Mouse (Mus musculus) urinary bladder, adult 2 months (tissue): ENCODE results near the gene Nagk. TPM values are rescaled to one million over a fixed set of nuclear protein-coding genes. Genes with fewer than 3 reads are reported as not detected.
"Not testable (repeated sequence)": the region's sequence is repeated elsewhere in the genome, so short reads cannot be mapped to it uniquely, and the experiment has no call there.

Source experiments
- DNase-seq: peaks from one replicate; pipeline ENCODE4 v3.0.0; 2022; ENCODE audit warnings: low spot score
- polyA plus RNA-seq: library from polyadenylated mRNA; depleted of rRNA; stranded (reverse); fragments of >200 nt; gene quantifications from 2 replicates; pipeline ENCODE4 v1.2.3, GENCODE M21; 2012; rRNA removed

The Nagk gene
- polyA plus RNA-seq, 1 experiment, result 40.8 TPM

DNA sequence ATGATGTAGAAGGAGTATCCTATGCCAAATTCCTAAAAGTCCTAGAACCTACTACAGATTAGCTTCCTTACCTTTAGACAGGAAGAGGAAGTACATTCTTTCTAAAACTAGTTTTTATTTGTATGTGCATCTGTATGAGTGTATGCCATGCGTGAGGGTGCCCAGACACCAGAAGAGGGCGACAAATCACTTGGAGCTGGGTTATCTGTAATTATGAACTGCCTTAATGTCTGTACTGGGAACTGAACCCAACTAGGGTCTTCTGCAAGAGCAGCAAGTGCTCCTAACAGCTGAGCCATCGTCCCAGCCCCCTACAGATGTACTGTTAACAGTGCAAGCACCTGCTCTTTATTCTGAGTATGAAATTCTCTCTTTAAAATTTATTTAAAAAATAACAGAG, 21.0 kb downstream of the Nagk start:
- no peak for DNase-seq

- no peak for DNase-seq
These were observed 24.2 kb downstream of the Nagk start for GRCm38 (mm10) chr6:83818996-83819395.

DNA sequence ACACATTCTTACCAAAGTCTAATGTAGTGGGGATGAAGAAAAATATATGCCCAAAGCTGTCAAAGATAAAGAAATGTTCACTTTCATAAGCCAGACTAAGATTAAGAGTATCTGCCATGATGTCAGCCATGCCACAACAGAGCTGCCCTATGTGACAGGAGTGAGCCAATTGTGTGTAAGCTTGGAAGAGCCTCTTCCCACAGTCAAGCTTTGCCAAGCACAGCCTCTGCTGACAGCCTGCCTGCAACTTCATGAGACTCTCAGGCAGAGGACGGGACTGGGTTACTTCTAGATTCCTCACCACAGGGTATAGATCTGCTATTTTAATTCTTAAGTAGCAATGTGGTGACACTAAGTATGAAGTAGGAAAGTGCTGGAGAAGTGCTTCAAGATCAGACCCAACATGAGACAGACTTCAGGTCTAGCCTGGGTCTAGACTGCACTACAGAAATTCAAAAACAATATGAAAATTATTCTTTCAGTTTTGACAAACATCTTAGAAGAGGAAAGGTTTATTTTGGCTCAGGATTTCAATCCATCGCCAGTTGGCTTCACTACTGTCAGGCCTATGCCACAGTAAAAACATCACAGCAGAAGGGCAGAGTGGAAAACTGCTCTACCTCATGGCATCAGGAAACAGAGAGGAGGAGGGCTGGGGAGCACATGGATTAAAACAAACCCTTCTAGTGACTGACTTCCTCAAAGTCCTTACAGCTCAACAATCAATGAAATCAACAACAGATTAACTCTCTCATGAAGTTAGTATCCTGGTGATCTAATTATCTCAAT, 26.1 kb downstream of the Nagk start:
- DNase-seq, result no peak

DNA sequence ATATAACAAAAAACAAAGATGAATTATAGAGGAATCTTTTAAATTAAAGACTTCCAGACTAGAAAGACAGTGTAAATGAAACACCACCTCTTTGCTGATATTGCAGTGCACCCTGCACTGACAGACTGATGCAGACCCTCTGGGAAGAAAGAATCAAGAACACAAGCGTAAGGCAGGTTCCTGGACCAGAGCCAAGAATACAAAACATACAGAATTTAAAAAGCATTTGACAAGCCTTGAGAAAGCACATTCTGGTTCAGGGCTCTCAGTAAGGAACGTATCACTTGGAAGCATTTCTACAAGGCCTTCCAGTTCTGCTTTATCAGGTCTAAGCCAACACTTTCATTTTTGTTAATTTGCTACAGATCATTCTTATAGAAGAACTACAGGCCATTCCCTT, 27.1 kb downstream of the Nagk start:
- no peak for DNase-seq

DNA sequence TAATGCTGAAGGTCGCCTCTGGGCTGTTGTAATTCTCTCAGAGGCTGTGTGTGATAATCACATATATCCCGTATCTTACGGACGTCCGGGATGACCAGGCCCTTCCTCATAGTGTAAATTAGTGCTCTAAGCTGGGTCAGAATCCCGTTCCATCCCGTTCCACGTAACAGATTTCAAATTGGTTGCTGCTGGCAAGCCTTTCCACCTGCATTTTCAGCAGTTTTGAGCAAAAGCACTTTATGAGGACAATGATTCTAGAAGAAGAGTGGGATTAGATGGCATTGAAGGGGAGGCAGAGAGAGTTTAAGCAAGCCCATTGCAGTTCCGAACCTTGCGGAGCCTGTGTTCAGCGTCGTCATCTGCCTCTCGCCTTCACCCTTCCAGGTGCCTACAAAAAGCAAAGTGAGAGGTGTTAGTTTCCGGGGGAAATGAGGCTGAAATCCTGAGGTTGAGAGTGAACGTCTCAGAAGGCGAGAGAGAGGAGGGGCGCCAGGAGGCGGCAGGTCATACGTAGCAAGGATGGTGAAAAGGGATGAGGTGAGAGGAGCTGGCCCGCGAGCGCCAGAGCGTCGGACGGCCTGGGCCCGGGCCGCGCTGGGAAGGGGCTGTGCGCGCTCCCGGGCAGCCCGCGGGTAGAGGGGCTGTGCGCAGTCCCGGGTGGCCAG, 36.3 kb downstream of the Nagk start:
- DNase-seq, result no peak

DNA sequence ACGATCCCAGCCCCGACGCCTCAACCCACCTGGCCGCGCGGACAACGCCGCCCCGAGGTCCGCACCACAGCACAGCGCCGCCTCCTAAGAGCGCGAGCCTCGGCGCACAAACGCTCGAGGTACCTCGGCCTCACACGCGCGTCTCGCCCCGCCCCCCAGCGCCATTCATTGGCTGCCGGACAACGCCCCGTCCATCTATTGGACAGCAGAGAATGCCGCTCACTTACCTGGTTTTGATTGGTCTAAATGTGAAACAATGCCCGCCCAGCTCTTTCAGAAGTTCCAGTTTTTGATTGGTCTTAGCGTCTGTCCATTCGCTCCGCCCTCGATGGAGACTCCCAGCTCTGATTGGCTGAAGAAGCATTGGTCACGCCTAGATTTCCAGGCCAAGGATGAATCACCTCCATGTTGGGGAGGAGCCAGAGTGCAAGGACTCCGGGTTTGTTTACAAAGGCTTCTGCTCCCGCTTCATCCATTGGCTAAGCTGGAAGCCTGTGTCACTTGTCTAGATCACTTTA, 36.9 kb downstream of the Nagk start, which contains the start of gene Paip2b:
Gene Paip2b, minus strand, starts transcription at position 136 of the 518 bp plus-strand sequence.
- peak; percentile 91 for DNase-seq

DNA sequence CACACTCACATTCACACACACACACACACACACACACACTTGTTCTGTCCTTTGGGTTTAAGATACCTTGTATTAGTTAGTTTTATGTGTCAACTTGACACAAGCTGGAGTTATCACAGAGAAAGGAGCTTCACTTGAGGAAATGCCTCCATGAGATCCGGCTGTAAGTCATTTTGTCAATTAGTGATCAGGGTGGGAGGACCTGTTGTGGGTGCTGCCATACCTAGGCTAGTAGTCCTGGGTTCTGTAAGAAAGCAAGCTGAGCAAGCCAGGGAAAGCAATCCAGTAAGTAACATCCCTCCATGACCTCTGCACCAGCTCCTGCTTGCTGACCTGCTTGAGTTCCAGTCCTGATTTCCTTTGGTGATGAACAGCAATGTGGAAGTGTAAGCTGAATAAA, 37.6 kb downstream of the Nagk start:
- not testable (repeated sequence) for DNase-seq

- DNase-seq, result no peak
These were observed 42.0 kb downstream of the Nagk start for GRCm38 (mm10) chr6:83836826-83837225.

DNA sequence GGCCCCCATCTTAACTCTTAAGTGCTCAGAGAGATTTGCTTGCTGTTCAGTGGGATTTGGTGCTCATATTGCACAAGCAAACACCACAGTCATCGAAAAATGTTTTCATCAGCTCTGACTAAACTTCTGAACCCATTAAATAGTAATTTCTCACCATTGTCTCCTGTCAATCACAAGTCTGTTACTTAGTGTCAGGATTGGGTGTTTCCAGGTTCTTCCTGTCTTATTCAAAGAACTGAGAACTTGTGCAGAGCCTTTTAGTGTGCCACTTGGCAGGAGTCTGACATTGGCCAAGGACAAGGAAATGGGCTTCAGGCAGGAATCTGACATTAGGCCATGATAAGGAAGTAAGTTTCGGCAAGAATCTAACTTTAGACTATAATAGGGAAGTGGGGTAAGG, 43.3 kb downstream of the Nagk start:
- DNase-seq, result no peak

DNA sequence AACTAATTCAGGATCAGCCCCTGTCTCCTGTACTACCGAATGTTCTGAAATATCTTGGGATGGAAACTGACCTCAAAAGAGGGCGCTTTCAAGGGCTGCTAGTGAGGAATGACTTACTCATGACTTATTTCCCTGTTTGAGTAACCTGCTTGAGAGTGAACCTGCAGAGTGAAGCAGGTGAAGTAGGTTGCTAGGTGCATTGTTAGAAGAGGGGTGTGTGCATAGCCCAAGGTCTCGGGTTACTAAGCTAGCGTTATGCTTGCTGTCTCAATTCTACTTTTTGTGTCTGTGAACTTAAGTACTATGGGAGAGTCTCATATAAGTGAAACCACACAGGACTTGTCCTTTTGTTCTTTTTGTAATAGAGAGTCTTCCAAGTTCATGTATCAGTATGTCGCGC, 45.3 kb downstream of the Nagk start:
- DNase-seq, result no peak

DNA sequence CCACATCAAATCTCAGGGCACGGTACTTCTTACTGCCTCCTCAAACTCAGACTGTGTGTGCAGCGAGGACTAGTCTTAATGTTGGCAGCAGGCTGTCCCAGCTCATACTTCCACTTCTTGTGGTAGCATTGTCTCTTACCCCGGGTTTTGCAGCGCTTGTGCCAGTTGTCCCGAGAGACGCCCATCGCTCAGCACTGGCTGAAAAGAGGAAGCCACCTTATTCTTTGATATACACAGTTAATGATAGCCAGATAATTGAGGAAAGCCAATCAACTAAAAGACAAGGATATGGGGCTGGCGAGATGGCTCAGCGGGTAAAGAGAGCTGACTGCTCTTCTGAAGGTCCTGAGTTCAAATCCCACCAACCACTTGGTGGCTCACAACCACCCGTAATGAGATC, 50.1 kb downstream of the Nagk start:
- no peak for DNase-seq

DNA sequence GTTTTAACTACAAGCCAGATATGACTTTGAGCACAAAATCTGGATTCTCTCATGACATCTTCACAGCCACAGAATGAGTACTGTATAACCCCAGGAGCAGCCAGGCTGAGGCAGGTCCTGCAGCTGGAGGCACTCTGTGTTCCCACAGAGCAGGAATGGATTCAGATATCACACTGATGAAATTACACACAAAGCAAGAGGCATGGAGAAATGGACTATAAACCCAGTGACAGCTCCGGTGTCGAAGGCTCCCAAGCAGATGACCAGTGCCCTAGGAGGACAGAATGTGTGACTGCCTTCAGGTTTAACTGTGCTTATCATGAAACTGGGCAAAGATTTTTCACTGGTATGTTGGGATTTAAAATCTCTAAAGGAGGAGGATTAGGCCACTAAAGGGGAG, 51.4 kb downstream of the Nagk start:
- DNase-seq, result no peak

GRCm38 (mm10) chr6:83849446-83849845, 54.7 kb downstream of the Nagk start:
- no peak for DNase-seq

Other genes starting within 250 kb of the Nagk start
- gene Stambp, start 222.3 kb upstream of the Nagk start, polyA plus RNA-seq, result 27.6 and 28.4 TPM in 2 replicates
- not detected in 2 replicates for gene Clec4f, start 138.8 kb upstream of the Nagk start, polyA plus RNA-seq
- gene Cd207, start 117.1 kb upstream of the Nagk start, polyA plus RNA-seq, result not detected in 2 replicates
- gene Vax2, start 83.7 kb upstream of the Nagk start, polyA plus RNA-seq, result 0.06 TPM in 1 of 2 replicates, not detected in the other
- not detected in 2 replicates for gene Atp6v1b1, start 52.0 kb upstream of the Nagk start, polyA plus RNA-seq
- gene Ankrd53, start 32.3 kb upstream of the Nagk start, polyA plus RNA-seq, result not detected in 2 replicates
- 52.7 and 56.9 TPM in 2 replicates for gene Tex261, start 19.2 kb upstream of the Nagk start, polyA plus RNA-seq
- 22.8 and 23.1 TPM in 2 replicates for gene Paip2b, start 36.8 kb downstream of the Nagk start, polyA plus RNA-seq
- gene Zfp638, start 72.1 kb downstream of the Nagk start, polyA plus RNA-seq, result 37.0 and 38.6 TPM in 2 replicates
- 14.9 and 17.6 TPM in 2 replicates for gene Dysf, start 213.6 kb downstream of the Nagk start, polyA plus RNA-seq